In genomic region chr3:90708523-90709202, GRCm38 (mm10) we compare ENCODE assay signal across 9 mouse cellular contexts. TPM values are rescaled to one million over a fixed set of nuclear protein-coding genes. Genes with fewer than 3 reads are reported as not detected.
DNase-seq lines count a peak whose midpoint lies in the region; ATAC-seq and TF ChIP-seq lines count a peak whose summit lies in the region.
"Had no signal": no experiment of that assay in that cellular context is flagged by ENCODE, and none has a peak within 500 bp of the region (broad histone marks: within the 10 kb centered on the region; RNA-seq: fewer than 3 reads in every experiment).

No protein-coding gene starts in this region.

- no peak for TF ChIP-seq EP300 in MEL (IDR thresholded peaks at IDR 0.05; ENCODE audit: low read depth in 1 of 2, low read length in 2 of 2)

- H3K4me1 ChIP-seq in MEL (ENCODE audit: control insufficient read depth in 1 of 2, insufficient read depth in 2 of 2, low read length in 2 of 2) = no peaks in the 10 kb centered on the region
- no peaks in the 10 kb centered on the region for H3K4me1 ChIP-seq in limb, embryonic 14.5 days (ENCODE audit: control insufficient read depth, insufficient read depth, low read length)

- no peak for TF ChIP-seq POLR2A in MEL (IDR thresholded peaks at IDR 0.05; ENCODE audit: control insufficient read depth in 1 of 2, insufficient read depth in 1 of 2, low read depth in 1 of 2, low read length in 2 of 2, poor library complexity in 1 of 2)
- no peak for TF ChIP-seq POLR2A in limb, embryonic 14.5 days (IDR thresholded peaks at IDR 0.05; ENCODE audit: borderline replicate concordance, extremely low read depth, insufficient read depth, insufficient read length)

- 25% methylated on average over 4 of the region's 4 CpGs for WGBS in limb, embryonic 14.5 days

- intact Hi-C loops in heart, postnatal 36 days (cut with DNase I) = loop anchor here (1.0 to 5.0 kb wide), 4 partner anchors 44 to 216 kb away; partner anchors contain the start of genes S100a14 and Snapin

- no peak overlapping the region for H3K4me3 ChIP-seq in MEL (ENCODE audit: control insufficient read depth in 1 of 2, insufficient read depth in 1 of 2, low read depth in 2 of 2, low read length in 2 of 2)
- no peak overlapping the region for H3K4me3 ChIP-seq in limb, embryonic 14.5 days (replicated peaks; ENCODE audit: low read length)
- H3K4me3 ChIP-seq: erythroblast, embryonic 14.5 days had no signal

- peak; percentile 84 for TF ChIP-seq RAD21 in MEL (IDR thresholded peaks at IDR 0.05; ENCODE audit: low read depth, low read length)

- no peaks in the 10 kb centered on the region for H3K36me3 ChIP-seq in MEL (ENCODE audit: control insufficient read depth in 1 of 2, insufficient read depth in 2 of 2, low read length in 2 of 2)
- H3K36me3 ChIP-seq in limb, embryonic 14.5 days (ENCODE audit: control insufficient read depth, insufficient read depth, low read length) = no peaks in the 10 kb centered on the region

- no peak overlapping the region for H3K4me2 ChIP-seq in limb, embryonic 14.5 days (replicated peaks; ENCODE audit: low read depth, low read length, severe bottlenecking)

- peak; percentile 53 to 85 (median 65) for TF ChIP-seq CTCF in MEL (IDR thresholded peaks at IDR 0.05 in 2 of 3, conservative IDR thresholded peaks at IDR 0.05 in 1 of 3; ENCODE audit: control insufficient read depth in 1 of 3, insufficient read depth in 1 of 3, low read depth in 2 of 3, low read length in 3 of 3, poor library complexity in 1 of 3, severe bottlenecking in 1 of 3)

- H3K79me2 ChIP-seq in MEL (ENCODE audit: control insufficient read depth, insufficient read depth, low read length, poor library complexity) = no peaks in the 10 kb centered on the region

- no peak overlapping the region for H3K27ac ChIP-seq in MEL (ENCODE audit: control insufficient read depth, low read depth, low read length)
- no peak overlapping the region for H3K27ac ChIP-seq in limb, embryonic 14.5 days (replicated peaks; ENCODE audit: low read depth, low read length)

- no peaks in the 10 kb centered on the region for H3K9me3 ChIP-seq in MEL (replicated peaks; ENCODE audit: insufficient read depth, low read length)
- H3K9me3 ChIP-seq in limb, embryonic 14.5 days (ENCODE audit: control insufficient read depth, low read length) = no peaks in the 10 kb centered on the region

- peaks cover 0 to 1% of the 10 kb centered on the region in 2 experiments; a peak in 2 of 4 replicates for H3K27me3 ChIP-seq in MEL (ENCODE audit: control insufficient read depth in 1 of 2, insufficient read depth in 2 of 2, low read length in 2 of 2)
- H3K27me3 ChIP-seq in limb, embryonic 14.5 days (ENCODE audit: control insufficient read depth, insufficient read depth, low read length) = no peaks in the 10 kb centered on the region

- no peak for ATAC-seq in limb, embryonic 14.5 days (ENCODE audit: low FRiP score, low read depth)
- ATAC-seq in neutrophil, adult 5-6 weeks (ENCODE audit: extremely low read depth, insufficient number of reproducible peaks, low FRiP score, poor library complexity, severe bottlenecking) = peak; percentile 60; the same call in 1 of the 2 replicates

- peak; percentile 2 for DNase-seq in left cerebral cortex, adult 11 months (ENCODE audit: low spot score)
- no peak for DNase-seq in left cerebral cortex, adult 8-10 months (ENCODE audit: low spot score in 2 of 2)
- DNase-seq in MEL (ENCODE audit: low read depth, low spot score) = peak; percentile 53
- DNase-seq in c-Kit-positive CD71-positive TER-119-positive erythroid progenitor cells, embryonic 14.5 days (ENCODE audit: low spot score) = peak; percentile 19
- peak; percentile 9 to 12 for DNase-seq in heart, postnatal 36 days
- peak; percentile 23 for DNase-seq in limb, embryonic 14.5 days (ENCODE audit: low spot score)
- DNase-seq in gastrocnemius, postnatal 4 days (ENCODE audit: low spot score in 2 of 2) = no peak

- H3K9ac ChIP-seq in MEL (ENCODE audit: control insufficient read depth, low read depth, low read length, poor library complexity, severe bottlenecking) = no peak overlapping the region
- H3K9ac ChIP-seq in limb, embryonic 14.5 days (ENCODE audit: low read depth, low read length, severe bottlenecking) = no peak overlapping the region

TF ChIP-seq in MEL, 35 proteins besides CTCF, POLR2A, EP300 and RAD21:
- TF ChIP-seq SMC3 (IDR thresholded peaks at IDR 0.05; ENCODE audit: low read depth, low read length) = peak; percentile 52
- TF ChIP-seq USF1 (IDR thresholded peaks at IDR 0.05; ENCODE audit: low read depth, low read length) = no peak

RNA-seq across cellular contexts. Expression of gene S100a9, which starts 13.1 kb away (rescaled TPM):
- not detected for total RNA-seq in left cerebral cortex, adult 8-10 months (2022)
- not detected in 2 replicates for total RNA-seq in MEL (2012; rRNA removed)
- not detected for polyA plus RNA-seq in MEL (2012; ENCODE audit: insufficient read depth in 1 of 2, insufficient read length in 2 of 2, low read depth in 1 of 2, low replicate concordance in 2 of 2, missing spikeins in 1 of 2)
- total RNA-seq in heart, postnatal 36 days (2021) = 1 to 10 TPM; 3.1 to 4.4 TPM
- polyA plus RNA-seq in limb, embryonic 14.5 days (2012; rRNA removed) = 14.2 and 15.8 TPM in 2 replicates
- 9.7 and 29.8 TPM in 2 replicates for polyA plus RNA-seq in limb, embryonic 14.5 days (2014; fragmentation: Nextera tagmentation; extraction: Ambion mirVana)
- 13,076 and 15,649 TPM in 2 replicates for total RNA-seq in neutrophil, adult 5-6 weeks (2017)
- total RNA-seq in gastrocnemius, postnatal 4 days (2021) = 10 to 100 TPM in 1 of 2 experiments, 1 to 10 TPM in 1; 3.2 to 14.2 TPM

RNA-seq across cellular contexts. Expression of gene Pglyrp4, which starts 18.0 kb away (rescaled TPM):
- not detected for total RNA-seq in left cerebral cortex, adult 8-10 months (2022)
- not detected in 2 replicates for total RNA-seq in MEL (2012; rRNA removed)
- polyA plus RNA-seq in MEL (2012; ENCODE audit: insufficient read depth in 1 of 2, insufficient read length in 2 of 2, low read depth in 1 of 2, low replicate concordance in 2 of 2, missing spikeins in 1 of 2) = not detected
- total RNA-seq in heart, postnatal 36 days (2021) = not detected
- polyA plus RNA-seq in limb, embryonic 14.5 days (2012; rRNA removed) = 0.19 and 0.23 TPM in 2 replicates
- 0.12 and 0.18 TPM in 2 replicates for polyA plus RNA-seq in limb, embryonic 14.5 days (2014; fragmentation: Nextera tagmentation; extraction: Ambion mirVana)
- 5.4 and 6.2 TPM in 2 replicates for total RNA-seq in neutrophil, adult 5-6 weeks (2017)
- total RNA-seq in gastrocnemius, postnatal 4 days (2021) = not detected
- polyA plus RNA-seq: erythroblast, embryonic 14.5 days had no signal

RNA-seq across cellular contexts. Expression of gene S100a8, which starts 39.9 kb away (rescaled TPM):
- 1 to 10 TPM in 1 of 4 experiments, not detected in 3; 1.7 TPM for total RNA-seq in left cerebral cortex, adult 8-10 months (2022)
- total RNA-seq in MEL (2012; rRNA removed) = not detected in 2 replicates
- polyA plus RNA-seq in MEL (2012; ENCODE audit: insufficient read depth in 1 of 2, insufficient read length in 2 of 2, low read depth in 1 of 2, low replicate concordance in 2 of 2, missing spikeins in 1 of 2) = not detected
- total RNA-seq in heart, postnatal 36 days (2021) = 1 to 10 TPM; 2.4 to 3.3 TPM
- polyA plus RNA-seq in limb, embryonic 14.5 days (2012; rRNA removed) = 10.2 and 20.4 TPM in 2 replicates
- polyA plus RNA-seq in limb, embryonic 14.5 days (2014; fragmentation: Nextera tagmentation; extraction: Ambion mirVana) = 8.4 and 34.9 TPM in 2 replicates
- 8,742 and 9,143 TPM in 2 replicates for total RNA-seq in neutrophil, adult 5-6 weeks (2017)
- 10 to 100 TPM in 1 of 2 experiments, 1 to 10 TPM in 1; 4.5 to 11.8 TPM for total RNA-seq in gastrocnemius, postnatal 4 days (2021)
- polyA plus RNA-seq: erythroblast, embryonic 14.5 days had no signal

RNA-seq across cellular contexts. Expression of gene S100a7a, which starts 54.8 kb away (rescaled TPM):
- 1 to 10 TPM in 2 of 4 experiments, under 1 TPM in 2; 0.38 to 1.1 (median 0.91) TPM for total RNA-seq in left cerebral cortex, adult 8-10 months (2022)
- total RNA-seq in MEL (2012; rRNA removed) = not detected in 2 replicates
- polyA plus RNA-seq in MEL (2012; ENCODE audit: insufficient read depth in 1 of 2, insufficient read length in 2 of 2, low read depth in 1 of 2, low replicate concordance in 2 of 2, missing spikeins in 1 of 2) = not detected
- total RNA-seq in heart, postnatal 36 days (2021) = under 1 TPM in 1 of 2 experiments, not detected in 1; 0.27 TPM
- 0.98 and 1.0 TPM in 2 replicates for polyA plus RNA-seq in limb, embryonic 14.5 days (2012; rRNA removed)
- 0.21 and 0.43 TPM in 2 replicates for polyA plus RNA-seq in limb, embryonic 14.5 days (2014; fragmentation: Nextera tagmentation; extraction: Ambion mirVana)
- total RNA-seq in neutrophil, adult 5-6 weeks (2017) = 0.81 and 1.1 TPM in 2 replicates
- total RNA-seq in gastrocnemius, postnatal 4 days (2021) = under 1 TPM in 1 of 2 experiments, not detected in 1; 0.29 TPM
- polyA plus RNA-seq: erythroblast, embryonic 14.5 days had no signal

Comparison
In these comparisons a context has a peak if more than half of its experiments do, and no peak if none do; other contexts are left out.
1. DNase-seq: peak in left cerebral cortex, adult 11 months (single experiment), MEL (single experiment), c-Kit-positive CD71-positive TER-119-positive erythroid progenitor cells, embryonic 14.5 days (single experiment), heart, postnatal 36 days (2 of 2) and limb, embryonic 14.5 days (single experiment); none in left cerebral cortex, adult 8-10 months (0 of 2) and gastrocnemius, postnatal 4 days (0 of 2).
2. RNA of gene S100a9, which starts 13.1 kb away (total RNA-seq): 13,076 to 15,649 TPM in neutrophil, adult 5-6 weeks; 3.2 to 14.2 TPM in gastrocnemius, postnatal 4 days, 3.1 to 4.4 TPM in heart, postnatal 36 days, not detected in left cerebral cortex, adult 8-10 months and not detected in MEL; every median in the first group is over 100 times any median in the second.
3. RNA of gene S100a8, which starts 39.9 kb away (total RNA-seq): 8,742 to 9,143 TPM in neutrophil, adult 5-6 weeks; 4.5 to 11.8 TPM in gastrocnemius, postnatal 4 days, 2.4 to 3.3 TPM in heart, postnatal 36 days, 1.7 TPM in left cerebral cortex, adult 8-10 months and not detected in MEL; every median in the first group is over 100 times any median in the second.